Mouse (Mus musculus) CH12F3 (cell line): ENCODE results near the gene Hormad2.

ENCODE experiments used
- in situ Hi-C: fragments of 300-500 bp; cut with MboI; formaldehyde crosslinking; loops from 2 replicates; pipeline ENCODE4 v1.14.3; 2020; ENCODE audit warnings: low sequenced_read_pairs

The Hormad2 gene

GRCm38 (mm10) chr11:4451116-4451515 is 10.2 kb upstream of the Hormad2 start:
- in situ Hi-C loops = no loop called here

GRCm38 (mm10) chr11:4446195-4446868 is 5.4 kb upstream of the Hormad2 start:
- in situ Hi-C loops = no loop called here

- in situ Hi-C loops = no loop called here
Observed at GRCm38 (mm10) chr11:4442280-4442679, 1.4 kb upstream of the Hormad2 start.

GRCm38 (mm10) chr11:4438211-4438610 is 2.7 kb downstream of the Hormad2 start:
- in situ Hi-C loops = no loop called here

GRCm38 (mm10) chr11:4437318-4437717 is 3.6 kb downstream of the Hormad2 start:
- in situ Hi-C loops = no loop called here

GRCm38 (mm10) chr11:4436631-4437030 is 4.3 kb downstream of the Hormad2 start:
- in situ Hi-C loops = no loop called here

- in situ Hi-C loops = no loop called here
Observed at GRCm38 (mm10) chr11:4434461-4434860, 6.4 kb downstream of the Hormad2 start.

- in situ Hi-C loops = no loop called here
Observed at GRCm38 (mm10) chr11:4423818-4424217, 17.1 kb downstream of the Hormad2 start.

- in situ Hi-C loops = no loop called here
Observed at GRCm38 (mm10) chr11:4422494-4423425, 18.1 kb downstream of the Hormad2 start.

GRCm38 (mm10) chr11:4421933-4422488 is 18.9 kb downstream of the Hormad2 start:
- in situ Hi-C loops = no loop called here

- in situ Hi-C loops = loop anchor here (10.0 kb wide), 2 partner anchors 133 to 163 kb away; partner anchors contain the start of gene Lif
Observed at GRCm38 (mm10) chr11:4417986-4418385, 22.9 kb downstream of the Hormad2 start.

GRCm38 (mm10) chr11:4412294-4412693 is 28.6 kb downstream of the Hormad2 start:
- in situ Hi-C loops = loop anchor here (10.0 kb wide), 2 partner anchors 127 to 157 kb away; partner anchors contain the start of gene Lif

- in situ Hi-C loops = no loop called here
Observed at GRCm38 (mm10) chr11:4404277-4404676, 36.6 kb downstream of the Hormad2 start.

GRCm38 (mm10) chr11:4403381-4403780 is 37.5 kb downstream of the Hormad2 start:
- in situ Hi-C loops = no loop called here

- in situ Hi-C loops = no loop called here
Observed at GRCm38 (mm10) chr11:4401251-4401650, 39.7 kb downstream of the Hormad2 start.

- in situ Hi-C loops = no loop called here
Observed at GRCm38 (mm10) chr11:4394226-4394625, 46.7 kb downstream of the Hormad2 start.

GRCm38 (mm10) chr11:4388018-4388417 is 52.9 kb downstream of the Hormad2 start:
- in situ Hi-C loops = no loop called here

- in situ Hi-C loops = no loop called here
Observed at GRCm38 (mm10) chr11:4382321-4382720, 58.6 kb downstream of the Hormad2 start.

GRCm38 (mm10) chr11:4379857-4380256 is 61.0 kb downstream of the Hormad2 start:
- in situ Hi-C loops = no loop called here

GRCm38 (mm10) chr11:4366389-4366788 is 74.5 kb downstream of the Hormad2 start:
- in situ Hi-C loops = no loop called here

- in situ Hi-C loops = no loop called here
Observed at GRCm38 (mm10) chr11:4355430-4355829, 85.5 kb downstream of the Hormad2 start.
